Mouse (Mus musculus) urinary bladder, adult 2 months (tissue): ENCODE data around the gene Wfdc21. TPM values are rescaled to one million over a fixed set of nuclear protein-coding genes. Genes with fewer than 3 reads are reported as not detected.

Source experiments
- DNase-seq: peaks from one replicate; pipeline ENCODE4 v3.0.0; 2022; ENCODE audit warnings: low spot score
- polyA plus RNA-seq: library from polyadenylated mRNA; depleted of rRNA; stranded (reverse); fragments of >200 nt; gene quantifications from 2 replicates; pipeline ENCODE4 v1.2.3, GENCODE M21; 2012; rRNA removed

Wfdc21 gene
- polyA plus RNA-seq, 1 experiment, result 1.6 TPM

DNA sequence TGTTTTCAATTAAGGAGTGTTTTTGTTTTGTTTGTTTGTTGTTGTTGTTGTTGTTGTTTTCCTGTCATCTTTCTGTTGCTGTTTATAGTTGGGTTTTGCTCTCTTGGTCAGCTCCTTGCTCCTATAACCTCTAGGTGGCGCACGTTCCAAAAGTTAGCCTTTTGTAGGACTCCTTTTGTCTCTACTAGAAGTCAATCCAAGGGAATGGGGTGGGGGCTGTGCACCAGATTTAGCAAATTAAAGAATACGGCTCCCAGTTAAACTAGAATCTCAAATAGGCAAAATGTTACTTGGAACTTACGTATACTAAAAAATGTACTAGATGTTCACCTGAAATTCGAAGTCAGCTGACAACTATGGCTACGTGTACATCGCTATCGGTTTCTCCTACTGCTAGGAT, 55.4 kb downstream of the Wfdc21 start:
- no peak for DNase-seq

Other genes starting within 250 kb of the Wfdc21 start
- 0.03 and 0.11 TPM in 2 replicates for gene Heatr9, start 224.8 kb upstream of the Wfdc21 start, polyA plus RNA-seq
- gene Ccl5, start 216.4 kb upstream of the Wfdc21 start, polyA plus RNA-seq, result 14.9 and 15.6 TPM in 2 replicates
- 19.4 and 19.7 TPM in 2 replicates for gene Ccl9, start 168.3 kb upstream of the Wfdc21 start, polyA plus RNA-seq
- 40.2 and 42.6 TPM in 2 replicates for gene Ccl6, start 153.9 kb upstream of the Wfdc21 start, polyA plus RNA-seq
- gene Rpl9-ps1, start 101.3 kb upstream of the Wfdc21 start, polyA plus RNA-seq, result not detected in 2 replicates
- 0.67 and 0.94 TPM in 2 replicates for gene Ccl3, start 97.6 kb upstream of the Wfdc21 start, polyA plus RNA-seq
- gene Ccl4, start 84.4 kb upstream of the Wfdc21 start, polyA plus RNA-seq, result 1.2 TPM in 2 replicates
- gene Wfdc17, start 42.9 kb upstream of the Wfdc21 start, polyA plus RNA-seq, result 31.2 and 38.7 TPM in 2 replicates
- gene Wfdc18, start 37.9 kb upstream of the Wfdc21 start, polyA plus RNA-seq, result 0.15 TPM in 1 of 2 replicates, not detected in the other
- 12.5 and 13.1 TPM in 2 replicates for gene Heatr6, start 6.8 kb downstream of the Wfdc21 start, polyA plus RNA-seq
- gene Hnf1b, start 103.1 kb downstream of the Wfdc21 start, polyA plus RNA-seq, result 11.7 and 12.5 TPM in 2 replicates
- gene Ddx52, start 195.1 kb downstream of the Wfdc21 start, polyA plus RNA-seq, result 18.5 and 19.5 TPM in 2 replicates
- gene Synrg, start 217.5 kb downstream of the Wfdc21 start, polyA plus RNA-seq, result 17.5 and 20.4 TPM in 2 replicates